Mouse (Mus musculus) brain, embryonic 14.5 days (tissue): Measurements from ENCODE around the gene Atcay.

ENCODE experiments used
- CTCF ChIP-seq: fragments of 200-500 bp; IDR thresholded peaks from 2 replicates; pipeline ENCODE4 v1.5.1; 2012; ENCODE audit warnings: inconsistent platforms, mild to moderate bottlenecking, moderate library complexity, borderline replicate concordance; ENCODE audit not compliant: insufficient read depth, insufficient read length; ENCODE audit errors: extremely low read depth
- POLR2A ChIP-seq: fragments of 200-500 bp; IDR thresholded peaks from 2 replicates; pipeline ENCODE4 v1.6.1; 2012; ENCODE audit warnings: mild to moderate bottlenecking, inconsistent platforms, borderline replicate concordance; ENCODE audit not compliant: poor library complexity, insufficient read depth, insufficient read length, severe bottlenecking; ENCODE audit errors: extremely low read depth

- TF ChIP-seq CTCF, result no peak
- TF ChIP-seq POLR2A, result no peak
Observed at GRCm38 (mm10) chr10:81273842-81274241, 43.2 kb upstream of the Atcay start.
